Mouse (Mus musculus) liver, embryonic 15.5 days (tissue): ENCODE measurements around the gene Pitpnm1. TPM values are rescaled to one million over a fixed set of nuclear protein-coding genes. Genes with fewer than 3 reads are reported as not detected.
"Not testable (repeated sequence)": the region's sequence is repeated elsewhere in the genome, so short reads cannot be mapped to it uniquely, and the experiment has no call there.

Experiments
- ATAC-seq: fragments of 200-750 bp; cut with Nextera tagmentation; 2 replicates; pipeline ENCODE4 v1.8.0; 2017; ENCODE audit warnings: moderate number of reproducible peaks, mild to moderate bottlenecking, moderate library complexity; ENCODE audit not compliant: insufficient read depth
- H3K27ac ChIP-seq: fragments of 300-500 bp; sonication (generic); replicated peaks from 2 replicates; pipeline ENCODE4 v1.5.1; 2015; ENCODE audit warnings: mild to moderate bottlenecking, inconsistent platforms
- H3K27me3 ChIP-seq: fragments of 300-500 bp; sonication (generic); 2 replicates; pipeline ENCODE4 v1.6.1; 2015; ENCODE audit warnings: mild to moderate bottlenecking, inconsistent platforms
- H3K36me3 ChIP-seq: fragments of 300-500 bp; sonication (generic); replicated peaks from 2 replicates; pipeline ENCODE4 v1.6.1; 2015; ENCODE audit warnings: moderate library complexity, mild to moderate bottlenecking, inconsistent platforms
- H3K4me1 ChIP-seq: fragments of 300-500 bp; sonication (generic); replicated peaks from 2 replicates; pipeline ENCODE4 v1.6.1; 2015; ENCODE audit warnings: inconsistent platforms
- H3K4me2 ChIP-seq: fragments of 300-500 bp; sonication (generic); 2 replicates; pipeline ENCODE4 v1.6.1; 2015; ENCODE audit warnings: moderate library complexity, mild to moderate bottlenecking, inconsistent platforms
- H3K4me3 ChIP-seq: fragments of 300-500 bp; sonication (generic); replicated peaks from 2 replicates; pipeline ENCODE4 v1.5.1; 2015; ENCODE audit warnings: mild to moderate bottlenecking, inconsistent platforms
- H3K9ac ChIP-seq: fragments of 300-500 bp; sonication (generic); 2 replicates; pipeline ENCODE4 v1.6.1; 2015; ENCODE audit warnings: moderate library complexity, mild to moderate bottlenecking, inconsistent platforms
- H3K9me3 ChIP-seq: fragments of 300-500 bp; sonication (generic); replicated peaks from 2 replicates; pipeline ENCODE4 v1.6.1; 2016; ENCODE audit warnings: inconsistent platforms
- WGBS: fragments of 180-500 bp; shearing (Covaris S2); methylation state at CpG from one replicate; pipeline ENCODE4 v1.1.7; 2015; ENCODE audit warnings: mixed read lengths; ENCODE audit not compliant: insufficient replicate concordance; 5-methylcytosine and 5-hydroxymethylcytosine counted together
- polyA plus RNA-seq: library from polyadenylated mRNA; unstranded; fragments of >200 nt; fragmentation: Nextera tagmentation; extraction: Ambion mirVana; gene quantifications from 2 replicates; pipeline ENCODE4 v1.2.1, GENCODE M21; 2015

Pitpnm1 gene
- polyA plus RNA-seq, 1 experiment from 2014 or later, result 6.0 TPM

- no peak for ATAC-seq
- 0 out of 2 replicates have a peak overlapping the region, but pooled peaks have one; percentile 69 for H3K4me3 ChIP-seq
- no peaks in the 10 kb centered on the region for H3K9me3 ChIP-seq
- 95% methylated on average over 7 of the region's 7 CpGs for WGBS
- H3K27ac ChIP-seq, result peak overlapping the region; percentile 87
- no peak overlapping the region for H3K9ac ChIP-seq
- H3K36me3 ChIP-seq, result peaks cover 55% of the 10 kb centered on the region
- H3K4me1 ChIP-seq, result peaks cover 71% of the 10 kb centered on the region
- H3K4me2 ChIP-seq, result peak overlapping the region; percentile 85
- H3K27me3 ChIP-seq, result no peaks in the 10 kb centered on the region
These were observed 29.7 kb downstream of the Pitpnm1 start for GRCm38 (mm10) chr19:4129462-4129861.

DNA sequence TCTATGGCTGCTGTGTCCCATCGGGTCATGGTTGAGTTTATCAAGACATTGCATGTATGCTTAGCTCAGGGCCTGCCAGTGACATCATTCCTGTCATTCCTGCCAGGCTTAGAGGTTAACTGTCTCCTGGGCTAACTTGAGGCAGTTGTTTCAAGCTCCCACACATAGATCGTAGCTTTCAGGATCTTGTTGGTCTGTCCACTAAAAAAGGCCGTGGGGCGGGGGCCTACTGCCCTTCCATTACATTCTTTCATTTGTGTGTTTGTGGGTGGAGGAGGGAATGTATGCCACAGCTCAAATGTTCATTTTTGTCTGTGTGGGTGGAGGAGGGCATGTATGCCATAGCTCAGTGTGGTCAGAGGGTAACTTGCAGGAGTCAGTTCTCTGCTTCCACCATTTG lies 30.3 kb downstream of the Pitpnm1 start:
- Histone ChIP-seq H3K9me3 (no peaks in the 10 kb centered on the region), H3K9ac (peak overlapping the region; percentile 74; the same call in 1 of the 2 replicates), H3K27ac (peak overlapping the region; percentile 87), H3K4me3 (peak overlapping the region; percentile 69), H3K27me3 (no peaks in the 10 kb centered on the region), H3K36me3 (peaks cover 55% of the 10 kb centered on the region), H3K4me1 (peaks cover 67% of the 10 kb centered on the region), H3K4me2 (peak overlapping the region; percentile 85)
- WGBS, result 72% methylated on average over 4 of the region's 4 CpGs
- no peak for ATAC-seq

GRCm38 (mm10) chr19:4131075-4131474 lies 31.3 kb downstream of the Pitpnm1 start:
- H3K27ac ChIP-seq, result peak overlapping the region; percentile 87
- H3K36me3 ChIP-seq, result peaks cover 55% of the 10 kb centered on the region
- H3K9me3 ChIP-seq, result no peaks in the 10 kb centered on the region
- H3K27me3 ChIP-seq, result no peaks in the 10 kb centered on the region
- ATAC-seq, result peak; percentile 82
- H3K4me2 ChIP-seq, result peak overlapping the region; percentile 85
- peak overlapping the region; percentile 74 for H3K9ac ChIP-seq
- H3K4me1 ChIP-seq, result peaks cover 71% of the 10 kb centered on the region
- H3K4me3 ChIP-seq, result peak overlapping the region; percentile 69
- 27% methylated on average over 5 of the region's 5 CpGs for WGBS

- Histone ChIP-seq H3K36me3 (peaks cover 55% of the 10 kb centered on the region), H3K9ac (peak overlapping the region; percentile 74), H3K27ac (peak overlapping the region; percentile 87), H3K4me3 (peak overlapping the region; percentile 69), H3K9me3 (no peaks in the 10 kb centered on the region), H3K4me1 (peaks cover 66% of the 10 kb centered on the region), H3K27me3 (peaks cover 3% of the 10 kb centered on the region), H3K4me2 (peak overlapping the region; percentile 85)
- WGBS, result 61% methylated on average over 2 of the region's 2 CpGs
- peak; percentile 35 for ATAC-seq
These were observed 32.0 kb downstream of the Pitpnm1 start for GRCm38 (mm10) chr19:4131768-4132167.

- Histone ChIP-seq H3K4me1 (peaks cover 50% of the 10 kb centered on the region), H3K9ac (no peak overlapping the region), H3K36me3 (peaks cover 35% of the 10 kb centered on the region), H3K27me3 (peaks cover 15% of the 10 kb centered on the region), H3K27ac (no peak overlapping the region), H3K4me3 (no peak overlapping the region), H3K4me2 (no peak overlapping the region), H3K9me3 (no peaks in the 10 kb centered on the region)
- 85% methylated on average over 4 of the region's 4 CpGs for WGBS
- no peak for ATAC-seq
These were observed 34.6 kb downstream of the Pitpnm1 start for GRCm38 (mm10) chr19:4134354-4134753.

DNA sequence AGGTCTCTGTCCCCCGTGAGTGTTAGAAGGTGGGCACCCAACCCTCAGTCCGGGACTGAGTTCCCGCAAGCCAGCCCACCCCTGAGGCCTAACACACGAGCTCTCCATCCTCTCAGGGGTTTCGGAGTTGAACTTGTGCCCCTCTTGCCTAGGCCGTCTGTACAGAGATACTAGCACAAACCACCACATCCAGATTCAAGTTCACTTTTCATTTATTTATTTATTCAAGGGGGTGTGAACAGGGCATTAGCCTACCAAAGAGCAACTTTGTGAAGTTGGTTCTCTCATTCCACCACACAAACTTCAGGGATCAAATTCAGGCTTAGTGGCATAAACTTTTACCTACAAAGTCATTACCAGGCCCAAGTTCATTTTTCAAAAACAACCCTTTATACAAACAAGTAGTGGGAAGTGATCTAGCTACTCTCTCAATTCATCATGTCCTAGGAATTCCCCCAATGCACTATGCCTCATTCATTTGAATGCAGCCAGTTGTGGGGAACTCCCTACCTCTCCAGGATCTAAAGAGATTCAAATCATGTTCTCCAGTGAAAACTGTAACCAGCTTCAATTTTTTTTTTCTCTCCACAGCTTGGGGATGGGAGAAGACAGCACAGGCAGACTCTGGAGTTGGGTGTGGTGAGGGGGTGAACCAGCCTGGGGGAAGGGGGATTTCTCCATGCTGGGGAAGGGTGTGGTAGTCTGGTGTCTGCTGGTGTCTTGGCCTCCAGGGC lies 35.6 kb downstream of the Pitpnm1 start:
- not testable (repeated sequence) for H3K9me3 ChIP-seq, ATAC-seq, H3K27ac ChIP-seq, H3K4me3 ChIP-seq
- Histone ChIP-seq H3K27me3 (peaks cover 21% of the 10 kb centered on the region), H3K36me3 (peaks cover 26% of the 10 kb centered on the region), H3K9ac (0 out of 2 replicates have a peak overlapping the region, but pooled peaks have one; percentile 2), H3K4me1 (peaks cover 40% of the 10 kb centered on the region), H3K4me2 (peak overlapping the region; percentile 54; the same call in 1 of the 2 replicates)
- 80% methylated on average over 6 of the region's 6 CpGs for WGBS

- not testable (repeated sequence) for H3K27ac ChIP-seq
- peak overlapping the region; percentile 54 for H3K4me2 ChIP-seq
These were observed 36.2 kb downstream of the Pitpnm1 start for GRCm38 (mm10) chr19:4135963-4136345.

GRCm38 (mm10) chr19:4136463-4136862 lies 36.7 kb downstream of the Pitpnm1 start:
- H3K9me3 ChIP-seq, result no peaks in the 10 kb centered on the region
- 68% methylated on average over 5 of the region's 5 CpGs for WGBS
- ATAC-seq, result peak; percentile 50; the same call in 1 of the 2 replicates
- no peak overlapping the region for H3K4me2 ChIP-seq
- no peak overlapping the region for H3K27ac ChIP-seq
- H3K36me3 ChIP-seq, result peaks cover 19% of the 10 kb centered on the region
- no peak overlapping the region for H3K4me3 ChIP-seq
- H3K27me3 ChIP-seq, result peaks cover 29% of the 10 kb centered on the region
- no peak overlapping the region for H3K9ac ChIP-seq
- H3K4me1 ChIP-seq, result peaks cover 29% of the 10 kb centered on the region

More at GRCm38 (mm10) chr19:4135963-4136345, 36.2 kb downstream of the Pitpnm1 start:
- WGBS, result 16% methylated on average over 8 of the region's 8 CpGs
- peak; percentile 53 for ATAC-seq
- Histone ChIP-seq H3K36me3 (peaks cover 24% of the 10 kb centered on the region), H3K27me3 (peaks cover 24% of the 10 kb centered on the region), H3K4me1 (peaks cover 34% of the 10 kb centered on the region)
- not testable (repeated sequence) for H3K4me3 ChIP-seq, H3K9me3 ChIP-seq, H3K9ac ChIP-seq

DNA sequence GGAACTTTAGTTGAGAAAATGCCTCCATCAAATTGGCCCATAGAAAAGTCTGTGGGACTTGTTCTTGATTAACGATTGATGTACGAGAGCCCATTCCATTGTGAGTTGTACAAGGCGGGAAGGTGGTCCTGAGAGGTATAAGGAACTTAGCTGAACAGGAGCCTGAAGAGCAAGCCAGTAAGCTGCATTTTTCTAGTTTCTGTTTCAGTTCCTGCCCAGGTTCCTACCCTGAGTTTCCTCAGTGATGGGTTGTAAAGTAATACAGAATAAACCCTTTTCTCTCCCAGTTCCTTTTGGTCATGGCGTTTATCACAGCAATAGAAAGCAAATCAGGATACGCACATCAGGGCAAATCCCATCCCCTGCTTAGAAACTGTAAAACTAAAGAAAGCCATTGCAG lies 38.1 kb downstream of the Pitpnm1 start:
- 68% methylated on average over 5 of the region's 5 CpGs for WGBS
- H3K4me2 ChIP-seq, result no peak overlapping the region
- no peak for ATAC-seq
- H3K4me3 ChIP-seq, result no peak overlapping the region
- no peak overlapping the region for H3K9ac ChIP-seq
- peaks cover 4% of the 10 kb centered on the region for H3K36me3 ChIP-seq
- no peaks in the 10 kb centered on the region for H3K9me3 ChIP-seq
- no peak overlapping the region for H3K27ac ChIP-seq
- H3K27me3 ChIP-seq, result peaks cover 35% of the 10 kb centered on the region
- peaks cover 17% of the 10 kb centered on the region for H3K4me1 ChIP-seq

- Histone ChIP-seq H3K27me3 (peaks cover 35% of the 10 kb centered on the region), H3K4me1 (peaks cover 22% of the 10 kb centered on the region), H3K27ac (no peak within 1 kb of the TSS), H3K36me3 (no peaks in the 10 kb centered on the region), H3K9ac (no peak within 1 kb of the TSS), H3K4me2 (no peak within 1 kb of the TSS), H3K4me3 (no peak within 1 kb of the TSS), H3K9me3 (no peaks in the 10 kb centered on the region)
- 63% methylated on average over 2 of the region's 2 CpGs for WGBS
- ATAC-seq, result no peak
These were observed 39.6 kb downstream of the Pitpnm1 start, which contains the start of gene Gpr152 for GRCm38 (mm10) chr19:4139446-4139845. Gene Gpr152, plus strand, starts transcription at chr19:4139787.

GRCm38 (mm10) chr19:4140147-4140546 lies 40.3 kb downstream of the Pitpnm1 start:
- Histone ChIP-seq H3K36me3 (no peaks in the 10 kb centered on the region), H3K4me2 (no peak overlapping the region), H3K27me3 (peaks cover 35% of the 10 kb centered on the region), H3K4me1 (peaks cover 23% of the 10 kb centered on the region), H3K9me3 (no peaks in the 10 kb centered on the region), H3K9ac (no peak overlapping the region), H3K27ac (no peak overlapping the region), H3K4me3 (no peak overlapping the region)
- no peak for ATAC-seq
- 55% methylated on average over 6 of the region's 6 CpGs for WGBS
